Mouse (Mus musculus) hindlimb bud, embryonic 11.5 days (tissue): ENCODE measurements around the gene Zbtb38.
"Not testable (repeated sequence)": the region's sequence is repeated elsewhere in the genome, so short reads cannot be mapped to it uniquely, and the experiment has no call there.

Source experiments
- DNase-seq: peaks from one replicate; pipeline ENCODE4 v3.0.0-alpha.2; 2012; ENCODE audit warnings: low read depth, low spot score; ENCODE audit errors: extremely low spot score

Gene Zbtb38

GRCm38 (mm10) chr9:96684866-96685599 is 67.6 kb downstream of the Zbtb38 start:
- DNase-seq: no peak

- no peak for DNase-seq
Measured at GRCm38 (mm10) chr9:96684165-96684792, 68.4 kb downstream of the Zbtb38 start.

GRCm38 (mm10) chr9:96678611-96679010 is 74.0 kb downstream of the Zbtb38 start:
- no peak for DNase-seq

- DNase-seq: not testable (repeated sequence)
Measured at GRCm38 (mm10) chr9:96677711-96678110, 74.9 kb downstream of the Zbtb38 start.

- DNase-seq: no peak
Measured at GRCm38 (mm10) chr9:96676671-96677070, 76.0 kb downstream of the Zbtb38 start.

- no peak for DNase-seq
Measured at GRCm38 (mm10) chr9:96675763-96676640, 76.6 kb downstream of the Zbtb38 start.

- DNase-seq: no peak
Measured at GRCm38 (mm10) chr9:96675071-96675762, 77.4 kb downstream of the Zbtb38 start.

GRCm38 (mm10) chr9:96674301-96674700 is 78.3 kb downstream of the Zbtb38 start:
- no peak for DNase-seq

GRCm38 (mm10) chr9:96672466-96672865 is 80.2 kb downstream of the Zbtb38 start:
- no peak for DNase-seq

GRCm38 (mm10) chr9:96671249-96671648 is 81.4 kb downstream of the Zbtb38 start:
- DNase-seq: no peak

GRCm38 (mm10) chr9:96669877-96670276 is 82.8 kb downstream of the Zbtb38 start:
- DNase-seq: peak; percentile 90

GRCm38 (mm10) chr9:96668628-96669027 is 84.0 kb downstream of the Zbtb38 start:
- DNase-seq: no peak

- DNase-seq: no peak
Measured at GRCm38 (mm10) chr9:96660510-96661244, 92.0 kb downstream of the Zbtb38 start.

- DNase-seq: no peak
Measured at GRCm38 (mm10) chr9:96659801-96660200, 92.8 kb downstream of the Zbtb38 start.

- no peak for DNase-seq
Measured at GRCm38 (mm10) chr9:96653538-96653937, 99.1 kb downstream of the Zbtb38 start.

- DNase-seq: no peak
Measured at GRCm38 (mm10) chr9:96652763-96653162, 99.9 kb downstream of the Zbtb38 start.

- DNase-seq: no peak
Measured at GRCm38 (mm10) chr9:96650807-96651206, 101.8 kb downstream of the Zbtb38 start.

GRCm38 (mm10) chr9:96649924-96650323 is 102.7 kb downstream of the Zbtb38 start:
- no peak for DNase-seq

- no peak for DNase-seq
Measured at GRCm38 (mm10) chr9:96649362-96649761, 103.3 kb downstream of the Zbtb38 start.

GRCm38 (mm10) chr9:96646668-96647295 is 105.8 kb downstream of the Zbtb38 start:
- DNase-seq: no peak
